Mouse (Mus musculus) NIH3T3 (cell line): ENCODE data around the gene Skint3.
"Not testable (repeated sequence)": the region's sequence is repeated elsewhere in the genome, so short reads cannot be mapped to it uniquely, and the experiment has no call there.

ENCODE experiments used
- DNase-seq: peaks from one replicate; pipeline ENCODE4 v3.0.0-alpha.2; 2012; ENCODE audit warnings: low read depth

Gene Skint3

DNA sequence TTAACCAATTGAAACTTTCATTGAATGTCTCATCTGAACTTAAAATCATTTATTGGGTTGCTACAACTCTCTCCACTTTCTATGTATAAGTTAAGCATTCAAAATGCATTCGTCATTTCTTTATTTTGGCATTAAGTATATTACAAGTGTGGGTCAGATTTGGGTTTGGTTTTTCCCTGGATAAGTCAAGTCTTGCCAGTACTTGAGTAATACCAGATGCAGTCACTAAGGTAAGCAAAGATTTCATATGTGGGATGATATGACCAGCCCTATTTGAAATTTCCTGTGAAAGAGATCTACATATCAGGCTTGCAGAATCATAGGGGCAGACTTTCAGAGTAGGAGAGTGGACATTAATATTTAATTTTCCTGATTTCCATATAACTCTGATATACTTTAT lies at the start of gene Skint3:
Gene Skint3 (plus strand): TSS at position 301 of the 400 bp plus-strand sequence.
- no peak for DNase-seq

GRCm38 (mm10) chr4:112243416-112243815 lies 11.4 kb downstream of the Skint3 start:
- no peak for DNase-seq

- DNase-seq: no peak
These were observed 11.9 kb downstream of the Skint3 start for GRCm38 (mm10) chr4:112243951-112244350.

GRCm38 (mm10) chr4:112256022-112256421 lies 24.0 kb downstream of the Skint3 start:
- DNase-seq: no peak

- DNase-seq: no peak
These were observed 55.3 kb downstream of the Skint3 start for GRCm38 (mm10) chr4:112287178-112287974.

DNA sequence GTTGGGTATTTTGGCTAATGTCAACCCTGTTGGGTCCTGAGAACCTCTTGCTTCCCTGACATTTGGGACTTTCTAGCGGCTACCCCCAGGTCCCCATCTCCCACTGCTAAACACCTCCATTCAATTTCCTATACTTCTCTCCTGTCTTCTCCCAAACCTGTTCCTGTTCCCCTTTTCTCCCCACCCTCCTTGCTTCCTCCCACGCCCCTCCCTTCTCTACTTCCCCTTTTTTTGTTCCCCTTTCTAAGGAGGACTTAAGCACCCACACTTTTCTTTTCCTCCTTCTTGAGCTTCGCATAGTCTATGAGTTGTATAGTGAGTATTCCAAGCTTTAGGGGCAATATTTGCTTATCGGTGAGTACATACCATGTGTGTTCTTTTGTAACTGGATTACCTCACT lies 56.4 kb downstream of the Skint3 start:
- no peak for DNase-seq

DNA sequence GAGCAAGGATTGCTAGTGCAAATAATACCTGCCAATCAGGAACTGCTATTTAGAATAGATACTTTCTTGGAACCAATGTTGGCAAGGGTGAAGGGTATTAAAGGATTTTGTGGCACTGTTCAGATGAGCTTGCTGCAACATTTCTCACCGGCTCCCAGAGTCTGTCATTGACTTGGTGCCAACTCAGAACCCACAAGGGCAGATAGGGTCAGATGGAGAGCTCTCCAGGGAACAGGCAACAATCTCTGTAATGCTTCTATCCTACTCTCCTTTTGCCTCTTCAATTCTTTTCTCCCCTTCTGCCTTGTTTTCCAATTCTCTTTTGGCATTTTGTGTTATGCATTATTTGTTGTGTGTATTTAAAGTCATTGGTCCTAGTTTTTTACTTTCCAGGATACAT lies 70.3 kb downstream of the Skint3 start:
- DNase-seq: no peak

- DNase-seq: no peak
These were observed 70.9 kb downstream of the Skint3 start for GRCm38 (mm10) chr4:112302855-112303509.

- DNase-seq: not testable (repeated sequence)
These were observed 117.1 kb downstream of the Skint3 start for GRCm38 (mm10) chr4:112349111-112349510.
